Mouse (Mus musculus): Measurements from ENCODE around the gene Hipk2. TPM values are rescaled to one million over a fixed set of nuclear protein-coding genes. Genes with fewer than 3 reads are reported as not detected.
A peak's percentile ranks its signal among the peaks of the same experiment; 100 is the strongest.

Gene Hipk2
- polyA plus RNA-seq, 1 experiment: 33.9 TPM

- TF ChIP-seq CTCF (IDR thresholded peaks at IDR 0.05; ENCODE audit: control insufficient read depth, insufficient read depth, insufficient replicate concordance, low read depth, low read length) (no peak), POLR2A (IDR thresholded peaks at IDR 0.05; ENCODE audit: control insufficient read depth, low read depth, low read length) (no peak)
- H3K4me3 ChIP-seq (ENCODE audit: control insufficient read depth, low read depth, low read length): peak within 1 kb of the TSS; percentile 96
- H3K27me3 ChIP-seq (ENCODE audit: control insufficient read depth, insufficient read depth, low read length): no peaks in the 10 kb centered on the region
- H3K27ac ChIP-seq (ENCODE audit: control insufficient read depth, insufficient read depth, low read depth, low read length): peak within 1 kb of the TSS; percentile 85
- H3K36me3 ChIP-seq (ENCODE audit: control insufficient read depth, insufficient read depth, low read length): no peaks in the 10 kb centered on the region
- peaks cover 8% of the 10 kb centered on the region for H3K4me1 ChIP-seq (ENCODE audit: control insufficient read depth, insufficient read depth, low read length)
Measured at GRCm38 (mm10) chr6:38875258-38876070, 501 bp downstream of the Hipk2 start, which contains the start of gene Tbxas1. Gene Tbxas1 (plus strand): TSS chr6:38875404.

GRCm38 (mm10) chr6:38874565-38875257 is 1.3 kb downstream of the Hipk2 start:
- Histone ChIP-seq H3K4me3 (ENCODE audit: control insufficient read depth, low read depth, low read length) (peak overlapping the region; percentile 96), H3K27ac (ENCODE audit: control insufficient read depth, insufficient read depth, low read depth, low read length) (peak overlapping the region; percentile 12), H3K36me3 (ENCODE audit: control insufficient read depth, insufficient read depth, low read length) (no peaks in the 10 kb centered on the region), H3K4me1 (ENCODE audit: control insufficient read depth, insufficient read depth, low read length) (peaks cover 8% of the 10 kb centered on the region), H3K27me3 (ENCODE audit: control insufficient read depth, insufficient read depth, low read length) (no peaks in the 10 kb centered on the region)
- TF ChIP-seq POLR2A (IDR thresholded peaks at IDR 0.05; ENCODE audit: control insufficient read depth, low read depth, low read length) (no peak), CTCF (IDR thresholded peaks at IDR 0.05; ENCODE audit: control insufficient read depth, insufficient read depth, insufficient replicate concordance, low read depth, low read length) (no peak)

- H3K4me1 ChIP-seq (ENCODE audit: control insufficient read depth, insufficient read depth, low read length): peaks cover 8% of the 10 kb centered on the region
- peak overlapping the region; percentile 47; the same call in 1 of the 2 replicates for H3K4me3 ChIP-seq (ENCODE audit: control insufficient read depth, low read depth, low read length)
- H3K27me3 ChIP-seq (ENCODE audit: control insufficient read depth, insufficient read depth, low read length): no peaks in the 10 kb centered on the region
- TF ChIP-seq CTCF (IDR thresholded peaks at IDR 0.05; ENCODE audit: control insufficient read depth, insufficient read depth, insufficient replicate concordance, low read depth, low read length) (no peak), POLR2A (IDR thresholded peaks at IDR 0.05; ENCODE audit: control insufficient read depth, low read depth, low read length) (no peak)
- H3K36me3 ChIP-seq (ENCODE audit: control insufficient read depth, insufficient read depth, low read length): no peaks in the 10 kb centered on the region
- H3K27ac ChIP-seq (ENCODE audit: control insufficient read depth, insufficient read depth, low read depth, low read length): no peak overlapping the region
Measured at GRCm38 (mm10) chr6:38874035-38874434, 1.9 kb downstream of the Hipk2 start.

GRCm38 (mm10) chr6:38873316-38873715 is 2.6 kb downstream of the Hipk2 start:
- no peaks in the 10 kb centered on the region for H3K27me3 ChIP-seq (ENCODE audit: control insufficient read depth, insufficient read depth, low read length)
- peaks cover 8% of the 10 kb centered on the region for H3K4me1 ChIP-seq (ENCODE audit: control insufficient read depth, insufficient read depth, low read length)
- no peaks in the 10 kb centered on the region for H3K36me3 ChIP-seq (ENCODE audit: control insufficient read depth, insufficient read depth, low read length)
- no peak overlapping the region for H3K4me3 ChIP-seq (ENCODE audit: control insufficient read depth, low read depth, low read length)
- H3K27ac ChIP-seq (ENCODE audit: control insufficient read depth, insufficient read depth, low read depth, low read length): no peak overlapping the region
- TF ChIP-seq CTCF (IDR thresholded peaks at IDR 0.05; ENCODE audit: control insufficient read depth, insufficient read depth, insufficient replicate concordance, low read depth, low read length) (no peak), POLR2A (IDR thresholded peaks at IDR 0.05; ENCODE audit: control insufficient read depth, low read depth, low read length) (no peak)

- Histone ChIP-seq H3K27me3 (ENCODE audit: control insufficient read depth, insufficient read depth, low read length) (no peaks in the 10 kb centered on the region), H3K4me3 (ENCODE audit: control insufficient read depth, low read depth, low read length) (no peak overlapping the region), H3K36me3 (ENCODE audit: control insufficient read depth, insufficient read depth, low read length) (no peaks in the 10 kb centered on the region), H3K27ac (ENCODE audit: control insufficient read depth, insufficient read depth, low read depth, low read length) (no peak overlapping the region), H3K4me1 (ENCODE audit: control insufficient read depth, insufficient read depth, low read length) (peaks cover 5% of the 10 kb centered on the region)
- TF ChIP-seq CTCF (IDR thresholded peaks at IDR 0.05; ENCODE audit: control insufficient read depth, insufficient read depth, insufficient replicate concordance, low read depth, low read length) (no peak), POLR2A (IDR thresholded peaks at IDR 0.05; ENCODE audit: control insufficient read depth, low read depth, low read length) (no peak)
Measured at GRCm38 (mm10) chr6:38871051-38871450, 4.9 kb downstream of the Hipk2 start.

DNA sequence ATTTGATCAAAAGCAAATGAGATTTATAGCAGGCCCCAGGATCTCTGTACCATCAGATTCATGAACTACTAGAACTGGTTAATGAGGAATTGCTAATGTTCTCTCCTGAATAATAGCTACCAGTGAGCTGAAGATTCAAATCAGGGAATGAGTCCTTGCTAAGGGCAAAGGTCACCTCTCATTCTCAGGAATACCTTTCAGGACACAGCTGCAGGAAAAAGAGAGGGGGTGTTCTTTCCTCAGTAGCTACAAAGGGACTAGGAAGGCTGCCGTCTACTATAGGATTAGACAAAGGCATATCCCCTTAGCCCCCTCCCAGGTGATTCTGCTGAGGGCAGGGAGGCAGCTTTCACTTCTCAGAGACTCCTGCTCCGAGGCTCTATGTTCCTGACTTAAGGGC is 5.9 kb downstream of the Hipk2 start:
- H3K4me1 ChIP-seq (ENCODE audit: control insufficient read depth, insufficient read depth, low read length): peaks cover 3% of the 10 kb centered on the region
- H3K27ac ChIP-seq (ENCODE audit: control insufficient read depth, insufficient read depth, low read depth, low read length): no peak overlapping the region
- H3K36me3 ChIP-seq (ENCODE audit: control insufficient read depth, insufficient read depth, low read length): no peaks in the 10 kb centered on the region
- no peak for TF ChIP-seq POLR2A (IDR thresholded peaks at IDR 0.05; ENCODE audit: control insufficient read depth, low read depth, low read length)
- TF ChIP-seq CTCF (IDR thresholded peaks at IDR 0.05; ENCODE audit: control insufficient read depth, insufficient read depth, insufficient replicate concordance, low read depth, low read length): no peak
- no peak overlapping the region for H3K4me3 ChIP-seq (ENCODE audit: control insufficient read depth, low read depth, low read length)
- H3K27me3 ChIP-seq (ENCODE audit: control insufficient read depth, insufficient read depth, low read length): no peaks in the 10 kb centered on the region

GRCm38 (mm10) chr6:38868974-38869373 is 7.0 kb downstream of the Hipk2 start:
- Histone ChIP-seq H3K4me3 (ENCODE audit: control insufficient read depth, low read depth, low read length) (no peak overlapping the region), H3K4me1 (ENCODE audit: control insufficient read depth, insufficient read depth, low read length) (no peaks in the 10 kb centered on the region), H3K27me3 (ENCODE audit: control insufficient read depth, insufficient read depth, low read length) (no peaks in the 10 kb centered on the region), H3K36me3 (ENCODE audit: control insufficient read depth, insufficient read depth, low read length) (no peaks in the 10 kb centered on the region), H3K27ac (ENCODE audit: control insufficient read depth, insufficient read depth, low read depth, low read length) (no peak overlapping the region)
- TF ChIP-seq POLR2A (IDR thresholded peaks at IDR 0.05; ENCODE audit: control insufficient read depth, low read depth, low read length) (no peak), CTCF (IDR thresholded peaks at IDR 0.05; ENCODE audit: control insufficient read depth, insufficient read depth, insufficient replicate concordance, low read depth, low read length) (no peak)

All from testis, adult 2 months (tissue).